12 mouse cellular contexts compared by ENCODE assay signal in genomic region chr9:14388001-14388400, GRCm38 (mm10). TPM values are rescaled to one million over a fixed set of nuclear protein-coding genes. Genes with fewer than 3 reads are reported as not detected.
DNase-seq lines count a peak whose midpoint lies in the region; ATAC-seq and TF ChIP-seq lines count a peak whose summit lies in the region.
"Had no signal": no experiment of that assay in that cellular context is flagged by ENCODE, and none has a peak within 500 bp of the region (broad histone marks: within the 10 kb centered on the region; RNA-seq: fewer than 3 reads in every experiment).

No protein-coding gene starts in this region.

- no peaks in the 10 kb centered on the region for H3K36me3 ChIP-seq in heart, postnatal 0 days (replicated peaks; ENCODE audit: control insufficient read depth, insufficient read depth, low read length)
- H3K36me3 ChIP-seq in limb, embryonic 10.5 days, result no peaks in the 10 kb centered on the region
- H3K36me3 ChIP-seq: intestine, embryonic 15.5 days; neural tube, embryonic 13.5 days; stomach, embryonic 15.5 days had no signal

- intact Hi-C loops in heart, postnatal 10 days (cut with DNase I), result no loop called here

- no peaks in the 10 kb centered on the region for H3K27me3 ChIP-seq in heart, postnatal 0 days (ENCODE audit: control insufficient read depth, insufficient read depth, low read length)
- H3K27me3 ChIP-seq in limb, embryonic 10.5 days (ENCODE audit: low read depth, poor library complexity, severe bottlenecking), result no peaks in the 10 kb centered on the region; the same call in 1 of the 2 replicates
- H3K27me3 ChIP-seq: intestine, embryonic 15.5 days; stomach, embryonic 15.5 days had no signal

- no peak overlapping the region for H3K4me2 ChIP-seq in heart, postnatal 0 days (ENCODE audit: low read depth, low read length)
- H3K4me2 ChIP-seq: intestine, embryonic 15.5 days; neural tube, embryonic 13.5 days; stomach, embryonic 15.5 days had no signal

- TF ChIP-seq EP300 in heart, postnatal 0 days (IDR thresholded peaks at IDR 0.05; ENCODE audit: low read depth), result no peak

- 0 out of 2 replicates have a peak, but pooled peaks have one; percentile 2 for TF ChIP-seq CTCF in heart, postnatal 0 days (IDR thresholded peaks at IDR 0.05; ENCODE audit: low read depth)

- 90% methylated on average over 1 of the region's 1 CpGs for WGBS in heart, postnatal 0 days
- WGBS in limb, embryonic 10.5 days, result 89% methylated on average over 1 of the region's 1 CpGs

- H3K9ac ChIP-seq in heart, postnatal 0 days (replicated peaks; ENCODE audit: low read depth, low read length), result no peak overlapping the region
- H3K9ac ChIP-seq: intestine, embryonic 15.5 days; neural tube, embryonic 13.5 days; stomach, embryonic 15.5 days had no signal

- H3K4me1 ChIP-seq in heart, postnatal 0 days (ENCODE audit: control insufficient read depth, insufficient read depth), result no peaks in the 10 kb centered on the region
- no peaks in the 10 kb centered on the region for H3K4me1 ChIP-seq in limb, embryonic 10.5 days
- H3K4me1 ChIP-seq: intestine, embryonic 15.5 days; neural tube, embryonic 13.5 days; stomach, embryonic 15.5 days had no signal

- H3K27ac ChIP-seq in heart, postnatal 0 days (ENCODE audit: low read depth), result no peak overlapping the region
- H3K27ac ChIP-seq in limb, embryonic 10.5 days, result no peak overlapping the region
- H3K27ac ChIP-seq: intestine, embryonic 15.5 days; neural tube, embryonic 13.5 days; stomach, embryonic 15.5 days had no signal

- DNase-seq in heart, postnatal 0 days (ENCODE audit: low spot score), result no peak
- no peak for DNase-seq in heart, postnatal 10 days
- DNase-seq in retina, postnatal 1 day, result peak; percentile 11
- no peak for DNase-seq in retina, embryonic 14.5 days (ENCODE audit: low spot score)
- peak; percentile 46 for DNase-seq in R1 (ENCODE audit: low read depth, low spot score)
- peak; percentile 25 for DNase-seq in naive thymus-derived CD4-positive, alpha-beta T cell, adult 2 months (ENCODE audit: low read depth)
- DNase-seq in limb, embryonic 10.5 days (ENCODE audit: low spot score), result no peak
- no peak for DNase-seq in heart, adult 9 months (ENCODE audit: low spot score in 2 of 2)
- DNase-seq: adrenal gland, adult 2 months had no signal

- no peak for ATAC-seq in heart, postnatal 0 days (ENCODE audit: insufficient read depth, low read depth)
- ATAC-seq: intestine, embryonic 15.5 days had no signal

- H3K9me3 ChIP-seq in heart, postnatal 0 days (replicated peaks; ENCODE audit: control insufficient read depth, low read length), result no peaks in the 10 kb centered on the region
- H3K9me3 ChIP-seq in limb, embryonic 10.5 days (replicated peaks), result no peaks in the 10 kb centered on the region
- H3K9me3 ChIP-seq: intestine, embryonic 15.5 days; neural tube, embryonic 13.5 days; stomach, embryonic 15.5 days had no signal

- H3K4me3 ChIP-seq in heart, postnatal 0 days (ENCODE audit: low read depth, low read length), result no peak overlapping the region
- H3K4me3 ChIP-seq in limb, embryonic 10.5 days, result no peak overlapping the region
- H3K4me3 ChIP-seq: intestine, embryonic 15.5 days; neural tube, embryonic 13.5 days; stomach, embryonic 15.5 days had no signal

RNA-seq across cellular contexts. Expression of gene Endod1, which starts 6.7 kb away (rescaled TPM):
- 13.5 and 33.6 TPM in 2 replicates for total RNA-seq in heart, postnatal 0 days (2014; rRNA removed; ENCODE audit: low replicate concordance)
- 5.6 TPM in 2 replicates for polyA plus RNA-seq in heart, postnatal 0 days (2015; fragmentation: Nextera tagmentation; extraction: Ambion mirVana)
- total RNA-seq in heart, postnatal 10 days (2021), result 10 to 100 TPM; 12.7 to 13.0 TPM
- polyA plus RNA-seq in limb, embryonic 10.5 days (2016; fragmentation: Nextera tagmentation; extraction: Ambion mirVana), result 4.0 and 4.8 TPM in 2 replicates

Comparison
In these comparisons a context has a peak if more than half of its experiments do, and no peak if none do; other contexts are left out.
1. DNase-seq: peak in retina, postnatal 1 day (single experiment), R1 (single experiment) and naive thymus-derived CD4-positive, alpha-beta T cell, adult 2 months (single experiment); none in heart, postnatal 0 days (single experiment), heart, postnatal 10 days (0 of 2), retina, embryonic 14.5 days (single experiment), limb, embryonic 10.5 days (single experiment) and heart, adult 9 months (0 of 2).